Mouse (Mus musculus) gastrocnemius, adult 8-10 months (tissue): ENCODE measurements around the gene Zfp422. TPM values are rescaled to one million over a fixed set of nuclear protein-coding genes. Genes with fewer than 3 reads are reported as not detected.
"Not testable (repeated sequence)": the region's sequence is repeated elsewhere in the genome, so short reads cannot be mapped to it uniquely, and the experiment has no call there.

Experiments used
- DNase-seq, 2 experiments: peaks; one replicate each; pipeline ENCODE4 v3.0.0; 2022; ENCODE audit warnings: low spot score in 2 of 2
- total RNA-seq, 4 experiments: library from RNA; stranded (reverse); gene quantifications; 2 replicates each; pipeline ENCODE4 v1.2.4; 2022

The Zfp422 gene
- total RNA-seq, 4 experiments from 2014 or later: 5.9 to 7.9 (median 7.2) TPM

DNA sequence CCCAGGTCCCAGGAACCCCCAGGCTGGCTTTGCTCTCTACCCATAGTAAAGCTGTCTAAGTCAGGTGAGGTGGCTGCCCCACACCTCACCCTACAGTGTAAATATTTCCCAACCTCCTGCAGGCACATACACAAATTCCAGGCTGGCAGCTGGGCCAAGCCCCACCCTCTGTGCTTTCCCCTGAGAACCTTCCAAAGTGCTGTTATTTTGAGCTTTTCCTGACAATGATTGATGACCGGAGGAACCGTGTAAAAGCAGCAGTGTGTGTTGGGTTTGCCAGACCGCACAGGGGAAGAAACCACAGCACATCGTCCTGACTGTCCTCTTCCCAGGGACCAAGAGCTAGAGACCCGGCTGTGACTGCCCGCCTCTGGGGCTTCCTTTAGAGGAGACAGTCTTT, 21.6 kb upstream of the Zfp422 start, which contains the start of gene Depp1:
Gene Depp1, plus strand, starts transcription at position 204 of the 400 bp plus-strand sequence.
- DNase-seq: peak; percentile 34 to 65

DNA sequence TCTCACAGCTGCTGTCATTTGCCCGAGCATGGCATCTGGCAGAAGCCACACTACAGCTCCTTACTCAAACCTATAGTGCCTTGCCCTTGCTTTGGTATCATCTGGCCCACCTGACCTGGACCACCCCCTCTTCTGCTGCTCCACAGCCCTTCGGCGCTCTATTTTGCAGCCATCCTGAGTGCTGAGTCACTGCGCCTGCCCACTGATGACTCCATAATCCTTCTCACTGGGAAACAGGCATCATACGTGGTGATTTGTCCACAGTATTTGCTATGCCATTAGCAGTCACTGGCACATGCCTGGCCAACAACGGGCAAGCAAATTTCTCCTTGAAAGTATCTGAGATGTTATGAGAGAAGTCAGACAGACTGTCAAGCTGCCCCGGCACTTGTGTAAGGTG, 21.0 kb upstream of the Zfp422 start:
- DNase-seq: no peak

GRCm38 (mm10) chr6:116647763-116648162, 19.0 kb upstream of the Zfp422 start:
- DNase-seq: peak; percentile 63 to 81

- DNase-seq: no peak
Observed at GRCm38 (mm10) chr6:116644335-116644734, 15.5 kb upstream of the Zfp422 start.

DNA sequence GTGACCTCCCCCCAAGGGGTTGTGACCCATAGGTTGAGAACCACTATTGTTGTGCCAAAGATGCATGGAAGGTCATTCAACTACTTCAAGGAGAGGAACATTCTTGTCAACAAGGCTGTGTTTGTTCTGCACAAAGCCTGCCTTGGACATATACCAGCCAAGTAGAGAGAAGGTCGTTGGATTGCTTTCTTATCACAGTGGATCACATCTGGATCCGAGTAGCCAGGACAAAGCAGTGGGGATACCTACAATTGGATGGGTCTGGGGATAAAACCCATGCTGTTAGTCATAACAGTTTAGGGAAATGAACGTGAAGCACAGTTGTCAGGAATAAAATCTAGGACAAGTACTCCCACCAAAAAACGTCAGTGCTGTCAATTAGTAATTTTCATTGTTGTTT, 15.1 kb upstream of the Zfp422 start:
- DNase-seq: no peak

DNA sequence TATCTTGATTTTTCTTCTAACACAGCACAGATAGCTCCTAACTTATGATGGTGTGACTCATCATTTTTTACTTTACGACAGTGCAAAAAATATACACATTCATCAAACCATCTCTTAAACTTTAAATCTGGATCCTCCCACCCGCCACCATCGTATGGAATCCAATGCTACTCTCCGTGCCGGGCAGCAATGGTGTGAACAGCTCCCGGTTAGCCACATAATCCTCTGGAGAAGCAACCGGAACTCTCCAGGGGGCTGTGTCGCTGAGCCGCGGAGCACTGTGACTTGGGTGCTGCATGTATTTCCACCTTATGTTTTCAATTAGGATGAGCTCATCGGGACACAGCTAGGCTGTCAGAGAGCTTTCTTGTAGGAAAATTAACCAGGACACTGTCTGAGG, 14.1 kb upstream of the Zfp422 start:
- DNase-seq: no peak

- DNase-seq: no peak
Observed at GRCm38 (mm10) chr6:116639663-116640062, 10.9 kb upstream of the Zfp422 start.

DNA sequence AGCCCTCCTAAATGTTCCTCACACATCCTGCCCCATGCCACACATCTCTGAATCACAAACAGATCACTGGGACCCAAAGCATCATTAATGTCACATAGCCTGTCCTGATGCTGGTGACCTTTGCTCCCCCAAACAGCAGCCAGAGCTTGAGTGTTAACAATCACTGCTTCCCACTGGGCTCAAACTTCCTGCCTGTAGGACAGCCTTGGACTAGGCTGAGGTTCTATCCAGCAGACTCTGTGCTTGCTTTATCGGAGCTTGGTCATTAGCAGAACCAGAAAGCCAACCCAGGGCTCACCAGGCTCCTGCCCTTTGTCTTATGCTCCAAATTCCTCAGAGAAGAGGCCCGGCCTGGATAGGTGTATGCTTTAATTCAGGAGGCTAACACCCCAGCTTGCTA, 10.1 kb upstream of the Zfp422 start:
- no peak for DNase-seq

- DNase-seq: peak in 1 of 2 experiments; percentile 28
Observed at GRCm38 (mm10) chr6:116637496-116637895, 8.7 kb upstream of the Zfp422 start.

- no peak for DNase-seq
Observed at GRCm38 (mm10) chr6:116636581-116637235, 7.9 kb upstream of the Zfp422 start.

DNA sequence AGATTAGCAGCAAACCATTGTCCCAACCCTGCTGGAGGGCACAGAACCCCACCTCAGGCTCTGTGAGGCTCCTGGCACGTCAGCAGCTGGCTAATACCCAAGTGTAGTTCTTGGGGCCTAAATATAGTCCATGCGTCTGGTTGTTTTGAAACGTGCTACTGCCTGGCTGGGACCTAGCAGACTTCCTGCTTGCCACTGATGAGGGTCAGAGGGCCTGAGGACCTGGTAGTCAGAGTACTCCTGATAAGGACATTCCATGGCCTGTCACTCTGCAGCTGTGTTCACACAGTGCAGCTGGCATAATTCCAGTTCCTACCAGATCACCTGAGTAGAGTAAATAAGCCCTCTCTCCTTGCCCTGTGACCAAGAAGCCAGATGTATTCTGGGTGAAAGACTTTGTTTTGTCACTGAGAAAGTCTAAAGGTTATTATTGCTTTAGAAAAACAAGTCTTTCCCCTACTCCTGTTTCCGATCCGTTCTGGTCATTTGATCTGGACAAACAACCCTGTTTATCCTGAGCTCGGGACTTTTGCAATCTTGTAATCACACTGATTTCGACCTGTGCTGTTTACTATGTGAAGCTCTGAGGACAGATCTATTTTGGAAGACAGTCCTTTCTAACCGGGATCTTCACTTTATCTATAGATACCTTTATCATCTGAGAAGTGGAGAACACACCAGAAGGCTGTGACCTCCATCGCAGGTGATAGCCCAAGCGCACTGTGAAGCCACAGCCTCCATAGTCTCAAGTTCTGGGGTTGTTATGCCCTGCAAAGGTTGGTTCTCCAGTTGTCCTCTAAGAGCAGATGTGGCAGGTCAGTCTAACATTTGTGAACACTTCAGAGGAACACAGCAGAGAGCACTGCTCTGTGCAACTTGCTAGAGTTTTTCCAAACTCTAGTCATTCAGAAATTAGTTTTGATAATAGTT, 6.7 kb upstream of the Zfp422 start:
- DNase-seq: peak; percentile 28 to 50

DNA sequence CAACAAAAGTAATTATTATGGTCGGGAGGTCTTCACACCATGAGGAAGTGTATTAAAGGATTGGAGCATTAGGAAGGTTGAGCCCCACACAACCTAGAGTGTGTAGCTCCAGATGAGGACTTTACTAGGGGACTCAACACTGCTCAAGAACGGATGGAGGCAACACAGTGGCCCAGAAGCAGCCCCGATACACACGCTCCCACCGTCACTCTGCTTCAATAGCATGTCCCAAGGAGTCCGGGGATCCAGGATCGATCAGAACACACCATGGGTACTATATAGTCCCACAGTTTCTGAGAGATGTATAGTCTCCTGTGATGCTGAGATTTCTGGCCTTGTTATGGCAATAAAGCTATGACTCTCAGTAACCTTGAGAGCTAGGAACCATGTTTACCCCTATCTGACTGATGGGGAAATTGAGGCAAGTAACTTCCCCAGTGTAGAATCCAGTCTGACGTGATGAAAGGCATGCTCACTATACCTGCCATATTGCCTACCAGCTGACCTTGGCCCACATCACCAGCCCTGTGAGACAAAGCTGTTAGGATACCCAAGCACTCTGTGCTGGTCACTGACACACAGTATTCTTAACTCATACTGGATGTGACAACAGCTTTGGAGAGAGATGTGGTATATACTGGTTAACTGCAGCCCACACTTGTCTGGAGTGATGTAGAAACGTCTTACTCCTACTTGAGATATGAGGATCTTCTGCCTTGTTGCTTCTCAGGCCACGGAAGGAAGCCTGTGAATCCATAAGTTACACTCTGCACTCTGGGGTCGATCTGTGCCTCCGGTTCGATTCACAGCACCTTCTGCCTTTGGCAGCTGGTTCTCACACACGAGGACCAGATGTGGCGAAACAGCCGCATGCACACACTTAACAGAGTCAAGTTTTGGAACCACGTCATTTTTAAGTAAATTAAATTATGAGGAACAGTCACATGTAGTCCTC, 5.2 kb upstream of the Zfp422 start:
- no peak for DNase-seq

DNA sequence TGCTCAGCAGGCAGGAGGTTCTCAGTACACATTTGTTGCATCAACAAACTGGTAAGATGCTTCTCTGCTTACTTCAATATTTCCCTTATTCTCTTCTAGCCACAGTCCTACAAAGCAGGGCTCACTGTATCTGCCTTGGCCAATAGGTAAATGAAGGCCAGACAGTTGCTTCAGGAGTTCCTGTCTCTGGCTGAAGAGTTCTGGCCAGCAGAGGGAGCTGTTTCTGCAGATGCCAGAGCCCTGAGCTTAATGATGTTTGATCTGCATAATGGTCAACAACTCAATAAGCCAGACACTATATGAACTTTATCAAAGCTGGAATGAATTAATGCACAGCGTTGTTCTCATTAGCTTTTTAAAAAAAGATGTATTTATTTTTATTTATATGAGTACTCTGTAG, 3.3 kb upstream of the Zfp422 start:
- peak; percentile 35 to 42 for DNase-seq

- DNase-seq: no peak
Observed at GRCm38 (mm10) chr6:116629766-116630165, 967 bp upstream of the Zfp422 start.

- no peak for DNase-seq
Observed at GRCm38 (mm10) chr6:116628095-116628494, 704 bp downstream of the Zfp422 start.

GRCm38 (mm10) chr6:116626417-116626816, 2.4 kb downstream of the Zfp422 start:
- DNase-seq: not testable (repeated sequence)

DNA sequence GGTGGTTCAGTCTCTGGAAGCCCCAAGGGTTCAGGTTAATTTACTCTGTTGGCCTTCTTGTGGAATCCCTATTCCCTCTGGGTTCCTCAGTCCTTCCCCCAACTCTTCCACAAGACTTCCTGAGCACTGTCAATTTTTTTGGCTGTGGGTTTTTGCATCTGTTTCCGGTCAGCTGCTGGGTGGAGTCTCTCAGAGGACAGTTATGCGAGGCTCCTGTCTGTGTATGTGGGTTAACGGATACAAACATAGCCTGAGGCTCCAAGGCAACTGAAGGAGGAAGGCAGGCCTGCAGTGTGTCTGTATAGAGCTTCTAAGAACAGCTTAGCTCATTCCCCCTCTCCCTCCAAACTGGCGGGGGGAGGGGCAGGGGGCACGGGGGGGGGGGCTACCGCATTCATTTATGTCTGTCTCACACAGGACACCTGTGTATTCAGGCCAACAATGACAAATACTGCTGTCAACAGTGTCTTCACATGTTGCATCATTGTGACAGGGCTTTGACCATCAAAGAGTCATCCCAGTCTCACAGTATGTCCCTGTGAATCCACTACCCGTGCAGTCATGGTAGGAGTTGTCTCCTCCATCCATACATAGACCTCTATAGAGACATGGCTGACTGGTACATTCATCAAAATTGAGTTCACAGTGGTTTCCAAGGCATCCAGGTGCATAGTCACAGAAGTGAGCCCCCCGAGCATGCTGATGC, 7.3 kb downstream of the Zfp422 start:
- DNase-seq: no peak

- no peak for DNase-seq
Observed at GRCm38 (mm10) chr6:116618073-116618472, 10.7 kb downstream of the Zfp422 start.

GRCm38 (mm10) chr6:116615719-116616118, 13.1 kb downstream of the Zfp422 start:
- DNase-seq: no peak

DNA sequence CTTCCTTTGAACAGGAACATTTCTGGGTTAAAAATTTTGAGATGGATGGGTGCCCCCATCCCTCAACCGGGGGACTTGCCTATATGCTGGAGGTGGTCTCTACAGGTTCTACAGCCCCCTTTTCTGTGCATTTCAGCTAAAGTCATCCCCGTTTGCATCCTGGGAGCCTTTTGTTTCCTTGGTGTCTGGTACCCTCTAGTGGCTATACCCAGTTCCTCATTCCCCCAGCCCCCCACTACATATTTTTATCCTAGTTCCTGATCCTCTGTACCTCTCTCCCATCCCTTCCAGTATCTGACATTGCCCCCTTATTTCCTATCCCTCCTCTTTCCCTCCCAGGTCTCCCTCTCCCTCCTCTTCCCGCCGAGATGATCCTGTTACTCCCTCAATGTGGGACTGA, 21.6 kb downstream of the Zfp422 start:
- DNase-seq: no peak

GRCm38 (mm10) chr6:116600969-116601368, 27.8 kb downstream of the Zfp422 start:
- DNase-seq: not testable (repeated sequence)
